Mouse (Mus musculus) thymus, postnatal 10 days (tissue): Measurements from ENCODE around the gene Rfx8.
A peak's percentile ranks its signal among the peaks of the same experiment; 100 is the strongest.

ENCODE experiments used
- DNase-seq, 2 experiments: peaks; one replicate each; pipeline ENCODE4 v3.0.0; 2021; ENCODE audit warnings: low spot score in 2 of 2

Rfx8 gene

GRCm38 (mm10) chr1:39734881-39735280, 14.1 kb upstream of the Rfx8 start:
- no peak for DNase-seq

- peak; percentile 16 to 39 for DNase-seq
Observed at GRCm38 (mm10) chr1:39734311-39734710, 13.5 kb upstream of the Rfx8 start.

- no peak for DNase-seq
Observed at GRCm38 (mm10) chr1:39733876-39734275, 13.1 kb upstream of the Rfx8 start.

- DNase-seq = no peak
Observed at GRCm38 (mm10) chr1:39732081-39732480, 11.3 kb upstream of the Rfx8 start.

- no peak for DNase-seq
Observed at GRCm38 (mm10) chr1:39731543-39731942, 10.7 kb upstream of the Rfx8 start.

- no peak for DNase-seq
Observed at GRCm38 (mm10) chr1:39730868-39731267, 10.1 kb upstream of the Rfx8 start.

GRCm38 (mm10) chr1:39729919-39730318, 9.1 kb upstream of the Rfx8 start:
- DNase-seq = no peak

- DNase-seq = no peak
Observed at GRCm38 (mm10) chr1:39721351-39721726, 542 bp upstream of the Rfx8 start.

- DNase-seq = no peak
Observed at GRCm38 (mm10) chr1:39720186-39720585, 611 bp downstream of the Rfx8 start.

- DNase-seq = no peak
Observed at GRCm38 (mm10) chr1:39715551-39715950, 5.2 kb downstream of the Rfx8 start.

GRCm38 (mm10) chr1:39714729-39715128, 6.1 kb downstream of the Rfx8 start:
- DNase-seq = no peak

- no peak for DNase-seq
Observed at GRCm38 (mm10) chr1:39713842-39714658, 6.7 kb downstream of the Rfx8 start.

GRCm38 (mm10) chr1:39713300-39713699, 7.5 kb downstream of the Rfx8 start:
- DNase-seq = no peak

GRCm38 (mm10) chr1:39712261-39712660, 8.5 kb downstream of the Rfx8 start:
- no peak for DNase-seq

GRCm38 (mm10) chr1:39710604-39711003, 10.2 kb downstream of the Rfx8 start:
- no peak for DNase-seq

GRCm38 (mm10) chr1:39710016-39710415, 10.8 kb downstream of the Rfx8 start:
- DNase-seq = no peak

GRCm38 (mm10) chr1:39708778-39709177, 12.0 kb downstream of the Rfx8 start:
- no peak for DNase-seq

GRCm38 (mm10) chr1:39702216-39703046, 18.4 kb downstream of the Rfx8 start:
- DNase-seq = no peak

GRCm38 (mm10) chr1:39701274-39701602, 19.6 kb downstream of the Rfx8 start:
- DNase-seq = peak; percentile 43 to 55

GRCm38 (mm10) chr1:39700599-39701273, 20.1 kb downstream of the Rfx8 start:
- no peak for DNase-seq

GRCm38 (mm10) chr1:39698456-39698855, 22.3 kb downstream of the Rfx8 start:
- no peak for DNase-seq

- DNase-seq = no peak
Observed at GRCm38 (mm10) chr1:39695198-39695597, 25.6 kb downstream of the Rfx8 start.

- DNase-seq = no peak
Observed at GRCm38 (mm10) chr1:39694756-39695155, 26.0 kb downstream of the Rfx8 start.
